Mouse (Mus musculus): ENCODE data around the gene Olfr1163.

GRCm38 (mm10) chr2:88051029-88051428 is 20.6 kb downstream of the Olfr1163 start, which contains the start of gene Olfr1162:
- no peak for TF ChIP-seq CTCF (IDR thresholded peaks at IDR 0.05; ENCODE audit: borderline replicate concordance, control insufficient read depth, extremely low read depth, insufficient read depth, low read length, poor library complexity)
- TF ChIP-seq POLR2A (IDR thresholded peaks at IDR 0.05; ENCODE audit: control insufficient read depth, extremely low read depth, insufficient read depth, low read length, poor library complexity) = no peak

Data from thymus, adult 2 months (tissue).